10 mouse cellular contexts compared by ENCODE assay signal in the genomic region with DNA sequence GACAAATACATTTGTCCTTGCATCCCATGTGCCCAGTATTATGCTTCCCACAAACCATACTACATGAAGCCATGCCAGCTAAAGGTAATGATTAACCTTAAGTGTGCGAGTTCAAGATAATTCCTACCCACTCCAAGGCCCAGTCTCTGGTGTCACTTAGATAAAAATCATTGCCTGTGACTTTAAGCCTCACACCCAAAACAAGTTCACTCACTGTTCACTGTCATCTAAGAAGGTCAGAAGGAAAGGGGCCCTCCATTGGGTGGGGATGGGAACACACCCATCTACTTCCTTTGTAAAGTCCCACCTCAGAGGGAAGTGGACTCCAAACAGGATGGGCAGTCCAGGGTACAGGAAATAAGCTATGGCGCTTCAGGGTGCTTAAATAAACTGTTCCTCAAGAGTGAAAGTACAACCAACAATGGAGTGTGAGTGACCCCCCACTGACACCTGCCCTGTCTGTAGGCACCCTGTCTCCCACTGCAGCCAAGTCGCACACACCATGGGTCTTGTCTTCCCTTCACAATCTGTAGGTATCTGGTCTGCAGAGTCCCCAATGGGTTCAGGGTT.
DNase-seq lines count a peak whose midpoint lies in the region; ATAC-seq and TF ChIP-seq lines count a peak whose summit lies in the region.
"Had no signal": no experiment of that assay in that cellular context is flagged by ENCODE, and none has a peak within 500 bp of the region (broad histone marks: within the 10 kb centered on the region; RNA-seq: fewer than 3 reads in every experiment).

No protein-coding gene starts in this region.

- TF ChIP-seq CTCF in gastrocnemius, adult 2 months (IDR thresholded peaks at IDR 0.05) = no peak
- no peak for TF ChIP-seq CTCF in lung, embryonic 14.5 days (IDR thresholded peaks at IDR 0.05; ENCODE audit: low read depth)

- H3K4me3 ChIP-seq in gastrocnemius, adult 2 months = no peak overlapping the region
- H3K4me3 ChIP-seq in intestine, embryonic 15.5 days (replicated peaks) = no peak overlapping the region
- H3K4me3 ChIP-seq in lung, embryonic 14.5 days (ENCODE audit: low read depth, low read length) = no peak overlapping the region
- H3K4me3 ChIP-seq in midbrain, embryonic 11.5 days (ENCODE audit: low read depth, low read length) = no peak overlapping the region
- H3K4me3 ChIP-seq: neural tube, embryonic 13.5 days had no signal

- H3K27me3 ChIP-seq in intestine, embryonic 15.5 days (replicated peaks) = no peaks in the 10 kb centered on the region
- H3K27me3 ChIP-seq in lung, embryonic 14.5 days (ENCODE audit: insufficient read depth, low read length) = no peaks in the 10 kb centered on the region
- H3K27me3 ChIP-seq in midbrain, embryonic 11.5 days (ENCODE audit: control insufficient read depth, insufficient read depth, low read length) = no peaks in the 10 kb centered on the region
- H3K27me3 ChIP-seq: neural tube, embryonic 13.5 days had no signal

- H3K4me2 ChIP-seq in intestine, embryonic 15.5 days (replicated peaks) = peak overlapping the region; percentile 18; the same call in 1 of the 2 replicates
- 0 out of 2 replicates have a peak overlapping the region, but pooled peaks have one; percentile 8 for H3K4me2 ChIP-seq in lung, embryonic 14.5 days
- no peak overlapping the region for H3K4me2 ChIP-seq in midbrain, embryonic 11.5 days
- H3K4me2 ChIP-seq: neural tube, embryonic 13.5 days had no signal

- no peak for DNase-seq in gastrocnemius, adult 2 months
- no peak for DNase-seq in gastrocnemius, postnatal 14 days
- DNase-seq in ZHBTc4 (ENCODE audit: low read depth, low spot score) = peak; percentile 56
- peak; percentile 62 for DNase-seq in lung, embryonic 14.5 days
- no peak for DNase-seq in urinary bladder, postnatal 10 days (ENCODE audit: low spot score)
- DNase-seq in ovary, postnatal 36 days (ENCODE audit: low spot score) = no peak
- DNase-seq in midbrain, embryonic 11.5 days (ENCODE audit: low spot score, missing footprints) = no peak
- DNase-seq: thymus, postnatal 25 days had no signal

- H3K4me1 ChIP-seq in intestine, embryonic 15.5 days (replicated peaks) = peaks cover 10% of the 10 kb centered on the region
- H3K4me1 ChIP-seq in lung, embryonic 14.5 days (ENCODE audit: insufficient read depth) = peaks cover 9% of the 10 kb centered on the region; the same call in 1 of the 2 replicates
- H3K4me1 ChIP-seq in midbrain, embryonic 11.5 days (ENCODE audit: control insufficient read depth, insufficient read depth, low read length) = no peaks in the 10 kb centered on the region; the same call in 1 of the 2 replicates

- no peak overlapping the region for H3K9ac ChIP-seq in intestine, embryonic 15.5 days
- no peak overlapping the region for H3K9ac ChIP-seq in lung, embryonic 14.5 days
- H3K9ac ChIP-seq in midbrain, embryonic 11.5 days (ENCODE audit: low read length) = no peak overlapping the region
- H3K9ac ChIP-seq: neural tube, embryonic 13.5 days had no signal

- WGBS in intestine, embryonic 15.5 days = 53% methylated on average over 3 of the region's 3 CpGs
- 60% methylated on average over 3 of the region's 3 CpGs for WGBS in lung, embryonic 14.5 days
- 60% methylated on average over 3 of the region's 3 CpGs for WGBS in midbrain, embryonic 11.5 days

- H3K27ac ChIP-seq in gastrocnemius, adult 2 months = peak overlapping the region; percentile 72
- peak overlapping the region; percentile 66 for H3K27ac ChIP-seq in intestine, embryonic 15.5 days
- peak overlapping the region; percentile 15 for H3K27ac ChIP-seq in lung, embryonic 14.5 days (ENCODE audit: low read depth)
- no peak overlapping the region for H3K27ac ChIP-seq in midbrain, embryonic 11.5 days (ENCODE audit: low read depth, low read length)
- H3K27ac ChIP-seq: neural tube, embryonic 13.5 days had no signal

- intact Hi-C loops in gastrocnemius, adult 2 months (cut with DNase I) = no loop called here
- intact Hi-C loops in gastrocnemius, postnatal 14 days (cut with DNase I; ENCODE audit: low total_unique reads) = no loop called here

- no peaks in the 10 kb centered on the region for H3K36me3 ChIP-seq in intestine, embryonic 15.5 days
- H3K36me3 ChIP-seq in lung, embryonic 14.5 days (ENCODE audit: insufficient read depth) = no peaks in the 10 kb centered on the region
- no peaks in the 10 kb centered on the region for H3K36me3 ChIP-seq in midbrain, embryonic 11.5 days (ENCODE audit: control insufficient read depth, insufficient read depth, low read length)
- H3K36me3 ChIP-seq: neural tube, embryonic 13.5 days had no signal

- peak; percentile 96 for ATAC-seq in intestine, embryonic 15.5 days
- ATAC-seq in lung, embryonic 14.5 days (ENCODE audit: insufficient read depth) = peak; percentile 68
- ATAC-seq in midbrain, embryonic 11.5 days (ENCODE audit: low FRiP score) = no peak

- H3K9me3 ChIP-seq in intestine, embryonic 15.5 days = no peaks in the 10 kb centered on the region
- no peaks in the 10 kb centered on the region for H3K9me3 ChIP-seq in lung, embryonic 14.5 days (ENCODE audit: low read depth, low read length)
- no peaks in the 10 kb centered on the region for H3K9me3 ChIP-seq in midbrain, embryonic 11.5 days (ENCODE audit: control insufficient read depth, low read length)
- H3K9me3 ChIP-seq: neural tube, embryonic 13.5 days had no signal

Comparison
In these comparisons a context has a peak if more than half of its experiments do, and no peak if none do; other contexts are left out.
1. DNase-seq: peak in ZHBTc4 (single experiment) and lung, embryonic 14.5 days (single experiment); none in gastrocnemius, adult 2 months (single experiment), gastrocnemius, postnatal 14 days (single experiment), urinary bladder, postnatal 10 days (single experiment), ovary, postnatal 36 days (single experiment) and midbrain, embryonic 11.5 days (single experiment).